Mouse (Mus musculus): ENCODE measurements at regions not wholly inside any gene's neighbourhood (a gene's known extent, or its start where the extent isn't known, plus 50 kb on each side); places are given as distances from the start of the nearest gene placed in this dataset.

GRCm38 (mm10) chr15:97598270-97598669, 107.4 kb downstream of the Rpap3 start:
- no peak overlapping the region for H3K4me2 ChIP-seq
- ATAC-seq (ENCODE audit: low read depth) (no peak), DNase-seq (no peak)
- H3K4me3 ChIP-seq (replicated peaks): no peak overlapping the region
- no peaks in the 10 kb centered on the region for H3K9me3 ChIP-seq (replicated peaks)
- H3K36me3 ChIP-seq: no peaks in the 10 kb centered on the region
- WGBS (ENCODE audit: insufficient replicate concordance): 70% methylated on average over 8 of the region's 8 CpGs
- no peak overlapping the region for H3K9ac ChIP-seq
- 0 out of 2 replicates have a peak, but pooled peaks cover 3% of the 10 kb centered on the region for H3K4me1 ChIP-seq (replicated peaks)
- H3K27me3 ChIP-seq: no peaks in the 10 kb centered on the region
- no peak overlapping the region for H3K27ac ChIP-seq

GRCm38 (mm10) chr15:97596514-97597081, 109.0 kb downstream of the Rpap3 start:
- peaks cover 3% of the 10 kb centered on the region for H3K4me1 ChIP-seq (replicated peaks)
- no peak overlapping the region for H3K9ac ChIP-seq
- H3K27me3 ChIP-seq: no peaks in the 10 kb centered on the region
- H3K4me2 ChIP-seq: no peak overlapping the region
- ATAC-seq (ENCODE audit: low read depth): no peak
- H3K27ac ChIP-seq: no peak overlapping the region
- WGBS (ENCODE audit: insufficient replicate concordance): 62% methylated on average over 8 of the region's 8 CpGs
- no peaks in the 10 kb centered on the region for H3K9me3 ChIP-seq (replicated peaks)
- no peaks in the 10 kb centered on the region for H3K36me3 ChIP-seq
- DNase-seq: no peak
- H3K4me3 ChIP-seq (replicated peaks): no peak overlapping the region

DNA sequence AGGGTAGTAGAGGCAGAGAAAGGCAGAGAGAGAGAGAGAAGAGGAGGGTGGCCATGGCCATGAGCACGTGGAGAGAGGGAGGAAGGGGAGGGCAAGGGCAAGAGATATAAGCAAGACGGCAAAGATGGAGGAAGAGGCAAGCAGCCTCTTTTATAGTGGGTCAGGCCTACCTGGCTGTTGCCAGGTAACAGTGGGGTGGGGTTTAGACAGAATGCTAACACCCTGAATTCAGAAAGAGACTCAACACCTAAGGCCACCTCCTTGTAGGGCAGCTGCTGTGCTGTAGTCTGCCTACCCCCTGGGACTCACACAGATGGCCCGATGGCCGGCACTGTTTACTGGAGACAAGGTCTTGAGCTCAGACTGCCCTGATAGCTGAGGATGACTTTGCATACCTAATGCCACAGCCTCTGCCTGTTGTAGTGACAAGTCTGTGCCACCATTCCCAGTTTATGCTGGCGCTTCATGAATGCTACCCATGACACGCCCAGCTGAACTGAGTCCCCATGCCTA, 110.3 kb downstream of the Rpap3 start:
- Histone ChIP-seq H3K9me3 (replicated peaks) (no peaks in the 10 kb centered on the region), H3K4me1 (replicated peaks) (peaks cover 16% of the 10 kb centered on the region), H3K27me3 (no peaks in the 10 kb centered on the region), H3K36me3 (no peaks in the 10 kb centered on the region), H3K4me2 (no peak overlapping the region), H3K4me3 (replicated peaks) (no peak overlapping the region), H3K27ac (no peak overlapping the region), H3K9ac (no peak overlapping the region)
- WGBS (ENCODE audit: insufficient replicate concordance): 57% methylated on average over 6 of the region's 6 CpGs
- DNase-seq (no peak), ATAC-seq (ENCODE audit: low read depth) (no peak)

DNA sequence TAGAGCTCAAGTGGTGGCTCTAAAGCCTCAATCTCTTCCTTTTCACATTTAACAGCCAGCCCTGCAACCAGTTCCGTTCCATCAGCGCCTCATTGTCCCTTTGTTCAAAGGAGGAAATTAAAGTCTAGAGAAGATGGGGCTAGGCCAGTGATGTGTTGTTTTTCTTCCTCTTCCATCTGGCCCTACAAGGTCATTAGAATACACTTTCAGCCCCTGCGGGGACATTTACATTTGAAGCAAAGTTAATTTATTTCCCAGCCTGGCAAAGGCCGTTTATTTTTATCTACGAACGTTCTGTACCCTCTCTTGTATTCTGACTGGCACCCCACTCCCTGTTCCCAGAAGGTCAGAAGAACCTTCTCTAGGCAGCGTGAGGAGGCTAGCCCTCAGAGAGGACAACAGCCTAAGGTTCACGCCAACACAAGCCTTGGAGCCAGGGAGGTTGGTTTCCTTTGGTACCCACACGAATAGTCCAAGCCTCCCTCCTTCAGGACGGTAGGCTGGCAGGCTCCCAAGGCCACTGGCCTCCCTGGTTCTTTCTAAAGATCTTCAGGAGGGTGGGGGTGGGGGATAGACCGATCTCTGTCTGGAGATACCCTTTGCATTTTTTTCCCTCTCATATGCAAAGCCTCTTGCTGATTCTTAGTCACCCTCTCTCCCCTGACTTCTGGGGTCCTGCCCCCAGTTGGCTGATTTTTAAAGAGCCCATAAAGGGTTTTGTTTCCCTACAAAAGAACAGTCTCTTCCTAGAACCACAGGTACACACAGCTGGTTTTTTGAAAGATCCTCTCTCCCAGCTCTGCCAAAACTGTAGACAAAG, 111.6 kb downstream of the Rpap3 start:
- DNase-seq: no peak
- no peak overlapping the region for H3K4me3 ChIP-seq (replicated peaks)
- no peak overlapping the region for H3K4me2 ChIP-seq
- H3K27ac ChIP-seq: no peak overlapping the region
- no peak overlapping the region for H3K9ac ChIP-seq
- 38% methylated on average over 11 of the region's 11 CpGs for WGBS (ENCODE audit: insufficient replicate concordance)
- no peaks in the 10 kb centered on the region for H3K36me3 ChIP-seq
- H3K4me1 ChIP-seq (replicated peaks): peaks cover 19% of the 10 kb centered on the region
- H3K27me3 ChIP-seq: no peaks in the 10 kb centered on the region
- ATAC-seq (ENCODE audit: low read depth): no peak
- no peaks in the 10 kb centered on the region for H3K9me3 ChIP-seq (replicated peaks)

DNA sequence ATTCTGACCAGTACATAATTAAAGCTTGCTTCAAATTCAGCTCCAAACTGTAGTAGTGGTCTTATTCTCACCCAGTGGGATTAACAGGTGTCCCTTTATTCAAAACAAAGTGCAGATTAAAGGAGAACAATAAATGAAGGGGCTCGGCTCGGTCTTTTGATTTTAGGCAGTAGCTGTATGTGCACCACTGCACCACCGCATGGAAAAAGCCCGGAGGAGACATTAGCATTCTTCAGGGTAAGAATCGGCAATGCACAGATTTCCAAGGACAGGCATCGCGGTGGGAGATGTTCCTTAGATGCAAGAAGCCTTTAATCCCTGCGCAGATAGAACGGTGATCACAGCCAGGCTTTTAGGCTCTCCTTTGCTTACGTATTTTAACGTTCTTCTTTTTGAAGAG, 112.8 kb downstream of the Rpap3 start:
- no peak overlapping the region for H3K27ac ChIP-seq
- H3K4me1 ChIP-seq (replicated peaks): peaks cover 19% of the 10 kb centered on the region
- H3K9me3 ChIP-seq (replicated peaks): no peaks in the 10 kb centered on the region
- 80% methylated on average over 11 of the region's 11 CpGs for WGBS (ENCODE audit: insufficient replicate concordance)
- H3K4me3 ChIP-seq (replicated peaks): no peak overlapping the region
- no peaks in the 10 kb centered on the region for H3K36me3 ChIP-seq
- H3K27me3 ChIP-seq: no peaks in the 10 kb centered on the region
- DNase-seq (no peak), ATAC-seq (ENCODE audit: low read depth) (no peak)
- H3K9ac ChIP-seq: no peak overlapping the region
- H3K4me2 ChIP-seq: no peak overlapping the region

- peaks cover 19% of the 10 kb centered on the region for H3K4me1 ChIP-seq (replicated peaks)
- peak overlapping the region; percentile 65; the same call in 1 of the 2 replicates for H3K27ac ChIP-seq
- H3K4me3 ChIP-seq (replicated peaks): no peak overlapping the region
- H3K27me3 ChIP-seq: no peaks in the 10 kb centered on the region
- H3K9me3 ChIP-seq (replicated peaks): no peaks in the 10 kb centered on the region
- no peak for DNase-seq
- no peak overlapping the region for H3K4me2 ChIP-seq
- 16% methylated on average over 4 of the region's 4 CpGs for WGBS (ENCODE audit: insufficient replicate concordance)
- ATAC-seq (ENCODE audit: low read depth): peak; percentile 23; the same call in 1 of the 2 replicates
- no peak overlapping the region for H3K9ac ChIP-seq
- no peaks in the 10 kb centered on the region for H3K36me3 ChIP-seq
Measured at GRCm38 (mm10) chr15:97591406-97591805, 114.2 kb downstream of the Rpap3 start.

DNA sequence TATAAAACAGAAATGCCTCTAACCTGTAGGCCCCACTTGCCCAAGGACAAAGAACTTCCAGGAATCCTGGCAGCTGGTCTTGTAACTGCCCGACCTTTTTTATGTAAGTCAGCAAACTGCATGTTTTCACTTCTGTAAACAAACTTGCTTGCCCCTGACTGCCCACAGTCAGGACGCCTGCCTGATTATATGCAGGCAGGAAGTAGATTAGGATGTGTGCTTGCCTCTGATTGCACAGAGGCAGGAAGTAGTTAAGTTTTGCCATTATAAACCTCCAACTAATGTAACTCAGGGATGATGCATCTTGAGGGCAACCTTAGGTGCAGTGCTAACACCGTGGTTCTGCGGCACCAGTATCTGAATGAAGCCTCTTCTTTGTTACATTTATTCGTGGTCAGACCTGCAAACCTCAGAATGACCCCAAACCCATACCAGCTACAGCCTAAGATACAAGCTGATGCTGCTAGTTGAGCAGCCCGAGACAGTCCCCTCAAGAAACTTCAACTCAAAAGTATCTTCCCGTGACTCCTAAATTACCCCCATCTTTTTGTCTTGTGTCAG, 114.8 kb downstream of the Rpap3 start:
- Histone ChIP-seq H3K27ac (peak overlapping the region; percentile 65), H3K36me3 (no peaks in the 10 kb centered on the region), H3K9ac (no peak overlapping the region), H3K27me3 (no peaks in the 10 kb centered on the region), H3K9me3 (replicated peaks) (no peaks in the 10 kb centered on the region), H3K4me2 (no peak overlapping the region), H3K4me3 (replicated peaks) (no peak overlapping the region), H3K4me1 (replicated peaks) (peaks cover 19% of the 10 kb centered on the region)
- WGBS (ENCODE audit: insufficient replicate concordance): 13% methylated on average over 7 of the region's 7 CpGs
- DNase-seq (peak; percentile 13), ATAC-seq (ENCODE audit: low read depth) (peak; percentile 51)

- Histone ChIP-seq H3K27ac (no peak overlapping the region), H3K4me1 (replicated peaks) (peaks cover 17% of the 10 kb centered on the region), H3K9me3 (replicated peaks) (no peaks in the 10 kb centered on the region), H3K4me3 (replicated peaks) (no peak overlapping the region), H3K27me3 (no peaks in the 10 kb centered on the region), H3K36me3 (no peaks in the 10 kb centered on the region), H3K9ac (no peak overlapping the region), H3K4me2 (no peak overlapping the region)
- no peak for DNase-seq
- WGBS (ENCODE audit: insufficient replicate concordance): 39% methylated on average over 5 of the region's 5 CpGs
- ATAC-seq (ENCODE audit: low read depth): no peak
Measured at GRCm38 (mm10) chr15:97587571-97588205, 117.9 kb downstream of the Rpap3 start.

GRCm38 (mm10) chr15:97581724-97582154, 123.9 kb downstream of the Rpap3 start:
- H3K27ac ChIP-seq: no peak overlapping the region
- H3K4me3 ChIP-seq (replicated peaks): no peak overlapping the region
- no peaks in the 10 kb centered on the region for H3K36me3 ChIP-seq
- peaks cover 15% of the 10 kb centered on the region for H3K4me1 ChIP-seq (replicated peaks)
- peak; percentile 89 for ATAC-seq (ENCODE audit: low read depth)
- no peak overlapping the region for H3K9ac ChIP-seq
- 11% methylated on average over 13 of the region's 13 CpGs for WGBS (ENCODE audit: insufficient replicate concordance)
- DNase-seq: peak; percentile 70
- peak overlapping the region; percentile 14; the same call in 1 of the 2 replicates for H3K4me2 ChIP-seq
- no peaks in the 10 kb centered on the region for H3K9me3 ChIP-seq (replicated peaks)
- H3K27me3 ChIP-seq: no peaks in the 10 kb centered on the region

GRCm38 (mm10) chr15:97580726-97581125, 124.9 kb downstream of the Rpap3 start:
- 25% methylated on average over 6 of the region's 6 CpGs for WGBS (ENCODE audit: insufficient replicate concordance)
- H3K4me2 ChIP-seq: no peak overlapping the region
- ATAC-seq (ENCODE audit: low read depth) (no peak), DNase-seq (no peak)
- H3K9me3 ChIP-seq (replicated peaks): no peaks in the 10 kb centered on the region
- no peak overlapping the region for H3K9ac ChIP-seq
- no peaks in the 10 kb centered on the region for H3K36me3 ChIP-seq
- no peak overlapping the region for H3K27ac ChIP-seq
- no peak overlapping the region for H3K4me3 ChIP-seq (replicated peaks)
- H3K4me1 ChIP-seq (replicated peaks): peaks cover 15% of the 10 kb centered on the region
- H3K27me3 ChIP-seq: no peaks in the 10 kb centered on the region

GRCm38 (mm10) chr15:97578046-97578445, 127.6 kb downstream of the Rpap3 start:
- no peaks in the 10 kb centered on the region for H3K36me3 ChIP-seq
- H3K27ac ChIP-seq: no peak overlapping the region
- no peaks in the 10 kb centered on the region for H3K27me3 ChIP-seq
- ATAC-seq (ENCODE audit: low read depth) (no peak), DNase-seq (no peak)
- WGBS (ENCODE audit: insufficient replicate concordance): 69% methylated on average over 3 of the region's 3 CpGs
- no peaks in the 10 kb centered on the region for H3K9me3 ChIP-seq (replicated peaks)
- H3K9ac ChIP-seq: no peak overlapping the region
- no peak overlapping the region for H3K4me2 ChIP-seq
- H3K4me1 ChIP-seq (replicated peaks): peaks cover 15% of the 10 kb centered on the region
- no peak overlapping the region for H3K4me3 ChIP-seq (replicated peaks)
